Mouse (Mus musculus): ENCODE data around the gene Trim67.
A peak's percentile ranks its signal among the peaks of the same experiment; 100 is the strongest.

The Trim67 gene

GRCm38 (mm10) chr8:124872081-124872480, 79.2 kb downstream of the Trim67 start:
- peak; percentile 85 for DNase-seq (ENCODE audit: low read depth, low spot score)

GRCm38 (mm10) chr8:124872690-124873089, 79.8 kb downstream of the Trim67 start:
- DNase-seq (ENCODE audit: low read depth, low spot score), result no peak

GRCm38 (mm10) chr8:124878141-124878540, 85.2 kb downstream of the Trim67 start:
- DNase-seq (ENCODE audit: low read depth, low spot score), result no peak

GRCm38 (mm10) chr8:124878946-124879526, 86.1 kb downstream of the Trim67 start:
- no peak for DNase-seq (ENCODE audit: low read depth, low spot score)
